In the genomic region with DNA sequence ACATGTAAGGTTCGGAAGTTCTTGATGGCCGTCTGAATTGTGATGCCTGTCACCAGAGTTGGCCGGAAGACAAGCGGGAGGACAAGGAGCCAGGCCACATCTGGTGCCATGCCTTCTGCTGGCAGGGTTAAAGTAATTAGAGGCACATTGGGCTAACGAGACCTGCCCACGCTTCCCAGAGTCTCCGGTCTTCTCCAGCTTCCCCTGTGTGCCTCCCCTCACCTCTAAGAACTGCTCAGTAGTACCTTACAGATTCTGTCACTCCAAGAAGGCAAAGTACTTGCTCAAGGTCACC, we compare ENCODE assay signal across 16 mouse cellular contexts. TPM values are rescaled to one million over a fixed set of nuclear protein-coding genes. Genes with fewer than 3 reads are reported as not detected.
A peak's percentile ranks its signal among the peaks of the same experiment; 100 is the strongest.
DNase-seq lines count a peak whose midpoint lies in the region; ATAC-seq and TF ChIP-seq lines count a peak whose summit lies in the region.
"Had no signal": no experiment of that assay in that cellular context is flagged by ENCODE, and none has a peak within 500 bp of the region (broad histone marks: within the 10 kb centered on the region; RNA-seq: fewer than 3 reads in every experiment).

A gene (minus strand): TSS at position 203 of the 295 bp plus-strand sequence.

- no peaks in the 10 kb centered on the region for H3K27me3 ChIP-seq in heart, embryonic 16.5 days (ENCODE audit: control insufficient read depth, insufficient read depth, low read length)
- H3K27me3 ChIP-seq in heart, embryonic 12.5 days (replicated peaks): no peaks in the 10 kb centered on the region
- no peaks in the 10 kb centered on the region for H3K27me3 ChIP-seq in liver, adult 2 months (ENCODE audit: control insufficient read depth, insufficient read depth, low read length)
- H3K27me3 ChIP-seq in liver, embryonic 12.5 days (replicated peaks): peaks cover 12% of the 10 kb centered on the region; the same call in 1 of the 2 replicates
- no peaks in the 10 kb centered on the region for H3K27me3 ChIP-seq in embryonic facial prominence, embryonic 15.5 days
- H3K27me3 ChIP-seq in intestine, embryonic 15.5 days (replicated peaks): no peaks in the 10 kb centered on the region
- H3K27me3 ChIP-seq: embryonic facial prominence, embryonic 12.5 days; forebrain, embryonic 15.5 days; neural tube, embryonic 13.5 days; Patski had no signal

- H3K27ac ChIP-seq in heart, embryonic 16.5 days (ENCODE audit: low read length): peak within 1 kb of the TSS; percentile 68
- H3K27ac ChIP-seq in heart, embryonic 12.5 days (ENCODE audit: poor library complexity, severe bottlenecking): no peak within 1 kb of the TSS
- peak within 1 kb of the TSS; percentile 3 for H3K27ac ChIP-seq in liver, adult 2 months (replicated peaks; ENCODE audit: insufficient read depth, low read depth, low read length)
- H3K27ac ChIP-seq in liver, embryonic 12.5 days: no peak within 1 kb of the TSS
- peak within 1 kb of the TSS; percentile 18 for H3K27ac ChIP-seq in embryonic facial prominence, embryonic 15.5 days (replicated peaks)
- peak within 1 kb of the TSS; percentile 48; the same call in 1 of the 2 replicates for H3K27ac ChIP-seq in intestine, embryonic 15.5 days
- H3K27ac ChIP-seq: embryonic facial prominence, embryonic 12.5 days; forebrain, embryonic 15.5 days; liver, embryonic 14.5 days; neural tube, embryonic 13.5 days had no signal

- DNase-seq in liver, adult 2 months (ENCODE audit: extremely low read depth, low read depth, low spot score): no peak
- no peak for DNase-seq in right cerebral cortex, postnatal 10 days (ENCODE audit: low spot score in 2 of 2)

- no peak for TF ChIP-seq CTCF in liver, adult 2 months (IDR thresholded peaks at IDR 0.05; ENCODE audit: low read depth, low read length)

- ATAC-seq in heart, embryonic 16.5 days (replicated peaks; ENCODE audit: extremely low read depth, insufficient read depth, low FRiP score): no peak
- no peak for ATAC-seq in heart, embryonic 12.5 days (ENCODE audit: insufficient number of reproducible peaks, low FRiP score)
- ATAC-seq in liver, embryonic 12.5 days: no peak
- ATAC-seq in embryonic facial prominence, embryonic 15.5 days (ENCODE audit: insufficient number of reproducible peaks, low FRiP score, low TSS enrichment, low read depth): no peak
- ATAC-seq in intestine, embryonic 15.5 days: no peak
- ATAC-seq: Patski had no signal

- no peaks in the 10 kb centered on the region for H3K79me2 ChIP-seq in liver, adult 2 months (ENCODE audit: control insufficient read depth, insufficient read depth, low read length)

- no peak for TF ChIP-seq POLR2A in liver, adult 2 months (IDR thresholded peaks at IDR 0.05; ENCODE audit: extremely low read depth, insufficient read depth, low read length)

- no peaks in the 10 kb centered on the region for H3K36me3 ChIP-seq in heart, embryonic 16.5 days (ENCODE audit: control insufficient read depth, insufficient read depth)
- H3K36me3 ChIP-seq in heart, embryonic 12.5 days: no peaks in the 10 kb centered on the region
- H3K36me3 ChIP-seq in liver, adult 2 months (ENCODE audit: control insufficient read depth, insufficient read depth, low read length): no peaks in the 10 kb centered on the region
- H3K36me3 ChIP-seq in liver, embryonic 12.5 days: no peaks in the 10 kb centered on the region
- no peaks in the 10 kb centered on the region for H3K36me3 ChIP-seq in embryonic facial prominence, embryonic 15.5 days
- no peaks in the 10 kb centered on the region for H3K36me3 ChIP-seq in intestine, embryonic 15.5 days
- H3K36me3 ChIP-seq: embryonic facial prominence, embryonic 12.5 days; forebrain, embryonic 15.5 days; neural tube, embryonic 13.5 days had no signal

- H3K4me1 ChIP-seq in heart, embryonic 16.5 days (ENCODE audit: control insufficient read depth, insufficient read depth, low read length): peaks cover 19% of the 10 kb centered on the region
- H3K4me1 ChIP-seq in heart, embryonic 12.5 days (replicated peaks): peaks cover 22% of the 10 kb centered on the region
- peaks cover 8% of the 10 kb centered on the region for H3K4me1 ChIP-seq in liver, adult 2 months (ENCODE audit: control insufficient read depth, insufficient read depth, low read length)
- no peaks in the 10 kb centered on the region; the same call in 1 of the 2 replicates for H3K4me1 ChIP-seq in liver, embryonic 12.5 days
- H3K4me1 ChIP-seq in embryonic facial prominence, embryonic 15.5 days: peaks cover 24% of the 10 kb centered on the region
- H3K4me1 ChIP-seq in intestine, embryonic 15.5 days (replicated peaks): peaks cover 10% of the 10 kb centered on the region
- H3K4me1 ChIP-seq: embryonic facial prominence, embryonic 12.5 days; neural tube, embryonic 13.5 days had no signal

- peak within 1 kb of the TSS; percentile 49; the same call in 1 of the 2 replicates for H3K9ac ChIP-seq in heart, embryonic 16.5 days (ENCODE audit: low read length)
- H3K9ac ChIP-seq in heart, embryonic 12.5 days: no peak within 1 kb of the TSS
- H3K9ac ChIP-seq in liver, adult 2 months (ENCODE audit: low read depth, low read length): no peak within 1 kb of the TSS
- H3K9ac ChIP-seq in liver, embryonic 12.5 days: no peak within 1 kb of the TSS
- H3K9ac ChIP-seq in embryonic facial prominence, embryonic 15.5 days: no peak within 1 kb of the TSS
- no peak within 1 kb of the TSS for H3K9ac ChIP-seq in intestine, embryonic 15.5 days
- H3K9ac ChIP-seq: embryonic facial prominence, embryonic 12.5 days; forebrain, embryonic 15.5 days; liver, embryonic 14.5 days; neural tube, embryonic 13.5 days had no signal

- no peaks in the 10 kb centered on the region for H3K9me3 ChIP-seq in heart, embryonic 16.5 days (replicated peaks; ENCODE audit: control insufficient read depth, low read length)
- no peaks in the 10 kb centered on the region for H3K9me3 ChIP-seq in heart, embryonic 12.5 days (replicated peaks)
- H3K9me3 ChIP-seq in liver, embryonic 12.5 days (replicated peaks): no peaks in the 10 kb centered on the region
- no peaks in the 10 kb centered on the region for H3K9me3 ChIP-seq in embryonic facial prominence, embryonic 15.5 days (replicated peaks)
- H3K9me3 ChIP-seq in intestine, embryonic 15.5 days: no peaks in the 10 kb centered on the region
- H3K9me3 ChIP-seq: embryonic facial prominence, embryonic 12.5 days; forebrain, embryonic 15.5 days; neural tube, embryonic 13.5 days had no signal

- H3K4me2 ChIP-seq in heart, embryonic 16.5 days (ENCODE audit: low read depth, low read length): no peak within 1 kb of the TSS; the same call in 1 of the 2 replicates
- no peak within 1 kb of the TSS for H3K4me2 ChIP-seq in heart, embryonic 12.5 days
- no peak within 1 kb of the TSS for H3K4me2 ChIP-seq in liver, embryonic 12.5 days
- no peak within 1 kb of the TSS for H3K4me2 ChIP-seq in embryonic facial prominence, embryonic 15.5 days (replicated peaks)
- no peak within 1 kb of the TSS; the same call in 1 of the 2 replicates for H3K4me2 ChIP-seq in intestine, embryonic 15.5 days (replicated peaks)
- H3K4me2 ChIP-seq: embryonic facial prominence, embryonic 12.5 days; forebrain, embryonic 15.5 days; neural tube, embryonic 13.5 days had no signal

- WGBS in heart, embryonic 16.5 days: 87% methylated on average over 7 of the region's 7 CpGs
- WGBS in heart, embryonic 12.5 days: 84% methylated on average over 7 of the region's 7 CpGs
- 47% methylated on average over 7 of the region's 7 CpGs for WGBS in liver, adult 2 months
- 81% methylated on average over 7 of the region's 7 CpGs for WGBS in liver, embryonic 12.5 days (ENCODE audit: insufficient replicate concordance)
- WGBS in embryonic facial prominence, embryonic 15.5 days: 70% methylated on average over 7 of the region's 7 CpGs
- 91% methylated on average over 7 of the region's 7 CpGs for WGBS in intestine, embryonic 15.5 days

- H3K4me3 ChIP-seq in heart, embryonic 16.5 days (ENCODE audit: low read length): no peak within 1 kb of the TSS
- H3K4me3 ChIP-seq in heart, embryonic 12.5 days: no peak within 1 kb of the TSS
- no peak within 1 kb of the TSS for H3K4me3 ChIP-seq in liver, adult 2 months (ENCODE audit: insufficient read depth, low read depth, low read length)
- H3K4me3 ChIP-seq in liver, embryonic 12.5 days: no peak within 1 kb of the TSS
- H3K4me3 ChIP-seq in embryonic facial prominence, embryonic 15.5 days (replicated peaks): no peak within 1 kb of the TSS
- H3K4me3 ChIP-seq in intestine, embryonic 15.5 days (replicated peaks): no peak within 1 kb of the TSS
- H3K4me3 ChIP-seq: embryonic facial prominence, embryonic 12.5 days; forebrain, embryonic 15.5 days; neural tube, embryonic 13.5 days had no signal

RNA-seq across cellular contexts. Expression of the gene that starts here (rescaled TPM):
- not detected in 2 replicates for polyA plus RNA-seq in heart, embryonic 16.5 days (2015; fragmentation: Nextera tagmentation; extraction: Ambion mirVana)
- polyA plus RNA-seq in heart, embryonic 12.5 days (2016; fragmentation: Nextera tagmentation; extraction: Ambion mirVana): not detected in 2 replicates
- not detected in 2 replicates for total RNA-seq in liver, adult 2 months (2014; rRNA removed)
- 0.22 and 0.24 TPM in 2 replicates for polyA plus RNA-seq in liver, adult 2 months (2012; rRNA removed)
- polyA plus RNA-seq in liver, embryonic 12.5 days (2016; fragmentation: Nextera tagmentation; extraction: Ambion mirVana): not detected in 2 replicates
- not detected in 2 replicates for polyA plus RNA-seq in embryonic facial prominence, embryonic 15.5 days (2015; fragmentation: Nextera tagmentation; extraction: Ambion mirVana)
- not detected in 2 replicates for polyA plus RNA-seq in intestine, embryonic 15.5 days (2015; fragmentation: Nextera tagmentation; extraction: Ambion mirVana)
- total RNA-seq: adrenal gland, adult 18-20 months; CH12.LX; heart, postnatal 10 days; layer of hippocampus, postnatal 36 days had no signal
- polyA plus RNA-seq: embryonic facial prominence, embryonic 12.5 days; forebrain, embryonic 15.5 days; liver, embryonic 14.5 days; neural tube, embryonic 13.5 days; Patski had no signal

Comparison
In these comparisons a context has a peak if more than half of its experiments do, and no peak if none do; other contexts are left out.
1. H3K27ac ChIP-seq: peak in heart, embryonic 16.5 days (single experiment), liver, adult 2 months (single experiment), embryonic facial prominence, embryonic 15.5 days (single experiment) and intestine, embryonic 15.5 days (single experiment); none in heart, embryonic 12.5 days (single experiment) and liver, embryonic 12.5 days (single experiment).